Mouse (Mus musculus): ENCODE data around the gene Ptprg. TPM values are rescaled to one million over a fixed set of nuclear protein-coding genes. Genes with fewer than 3 reads are reported as not detected.

Gene Ptprg
- polyA plus RNA-seq (2014; fragmentation: Illumina TruSeq; extraction: RNeasy Lipid Tissue Mini Kit (QIAGEN cat#74804); ENCODE audit: insufficient read depth, low read depth, low replicate concordance) = 15.6 TPM

DNA sequence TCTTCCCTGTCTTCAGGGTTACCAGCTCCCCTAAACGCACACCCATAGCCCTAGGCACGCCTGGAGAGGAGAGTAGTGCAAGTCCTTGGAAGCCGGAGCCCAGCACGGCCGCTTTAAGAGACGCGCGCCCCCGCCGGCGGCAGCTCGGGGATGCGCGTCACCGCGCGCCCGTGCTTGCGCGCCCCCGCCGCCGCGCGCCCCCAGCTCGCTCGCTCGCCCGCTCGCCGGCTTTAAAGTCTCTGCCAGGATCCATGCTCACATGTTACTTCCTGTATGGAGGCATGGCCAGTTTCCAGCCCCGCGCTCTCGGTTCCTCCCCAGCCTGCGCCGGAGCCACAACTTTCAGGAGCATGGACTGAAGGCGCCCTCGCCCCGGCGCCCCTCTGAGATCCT lies at the start of gene Ptprg:
Gene Ptprg (plus strand): TSS at position 260 of the 393 bp plus-strand sequence.

GRCm38 (mm10) chr14:12283641-12284040 lies 730.3 kb downstream of the Ptprg start, which contains the start of gene Gm49355:
Gm49355 (plus strand) TSS chr14:12283976.

GRCm38 (mm10) chr14:12284141-12284912 lies 731.0 kb downstream of the Ptprg start, which contains the start of gene 3830406C13Rik:
3830406C13Rik (plus strand) TSS chr14:12284173.

Other genes with a start within 250 kb of the Ptprg start
- 0.90 TPM for gene Gm3839, start 196.8 kb upstream of the Ptprg start, polyA plus RNA-seq (2014; fragmentation: Illumina TruSeq; extraction: RNeasy Lipid Tissue Mini Kit (QIAGEN cat#74804); ENCODE audit: insufficient read depth, low read depth, low replicate concordance)